Mouse (Mus musculus) cerebellum, postnatal 36 days (tissue): Measurements from ENCODE around the gene Ddah2.

Source experiments
- DNase-seq, 2 experiments: peaks; one replicate each; pipeline ENCODE4 v3.0.0; 2021 to 2022; ENCODE audit warnings: mixed read lengths in 2 of 2

Ddah2 gene

DNA sequence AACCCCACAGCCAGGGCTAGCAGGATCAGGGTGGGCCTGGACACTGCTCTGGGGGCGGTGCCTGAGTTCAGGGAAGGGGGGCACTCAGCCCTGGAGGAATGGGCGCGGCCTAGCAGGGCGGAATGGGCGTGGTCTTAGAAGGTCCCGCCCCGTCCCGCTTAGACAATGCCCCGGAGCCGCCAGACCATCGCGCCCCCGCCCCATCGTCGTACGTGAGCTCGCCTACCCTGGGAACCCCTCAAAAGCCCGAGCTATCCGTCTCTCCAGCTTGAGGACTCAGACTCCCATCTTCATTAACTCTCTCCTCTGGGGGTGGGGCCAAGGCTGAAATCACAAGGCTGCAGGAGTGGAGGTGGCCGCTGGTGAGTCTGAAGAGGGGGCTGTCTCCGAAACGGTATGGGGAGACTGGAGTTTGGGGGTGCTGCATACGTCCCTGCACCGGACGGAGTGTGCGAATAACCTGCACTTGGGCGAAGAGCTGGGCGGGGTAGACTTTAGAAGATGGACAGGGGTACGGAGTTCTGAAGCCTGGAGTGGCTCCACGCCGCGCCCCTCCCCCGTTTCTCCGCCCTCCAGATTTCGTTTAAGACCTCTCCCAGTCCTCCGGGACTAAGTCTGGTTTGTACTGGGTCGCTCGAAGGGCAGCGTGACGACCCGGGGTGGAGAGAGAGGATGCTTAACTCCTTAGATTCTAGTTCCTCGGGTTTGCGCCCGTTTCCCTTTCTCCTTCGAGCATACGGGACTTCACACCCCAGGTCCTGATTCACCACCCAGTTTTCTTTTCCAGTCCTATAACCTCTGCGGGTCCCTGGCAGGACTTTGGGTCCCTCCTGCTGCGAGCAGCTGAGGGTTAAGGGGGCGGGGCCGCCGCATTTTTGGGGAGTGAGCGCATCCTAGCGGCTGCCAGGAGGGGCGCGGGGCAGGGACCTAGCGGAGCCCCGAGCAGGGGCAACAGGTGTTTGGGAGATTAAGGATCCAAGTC is at the start of gene Ddah2:
TSS of gene Ddah2 (plus strand) at position 125 of the 982 bp plus-strand sequence.
- peak; percentile 79 to 84 for DNase-seq

DNA sequence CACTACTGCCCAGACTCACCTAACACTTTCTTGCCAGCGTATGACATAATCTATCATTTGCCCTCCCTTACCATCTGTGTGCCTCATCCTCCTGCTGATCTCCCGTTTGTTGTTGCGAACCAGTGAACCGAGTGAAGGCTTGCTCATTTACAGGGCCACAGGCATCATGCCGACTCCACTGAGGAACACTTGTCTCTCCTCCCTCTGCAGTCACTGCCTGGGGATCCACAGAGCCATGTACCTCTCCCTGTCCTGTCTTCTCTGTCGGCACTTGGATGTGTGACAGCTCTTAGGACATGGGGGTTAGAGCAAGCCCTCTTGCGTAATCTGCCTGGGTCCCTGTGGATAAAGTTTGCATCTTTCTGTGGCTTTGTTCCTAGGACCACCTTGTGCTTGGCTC is 49.2 kb upstream of the Ddah2 start:
- DNase-seq, result peak; percentile 79 to 81

DNA sequence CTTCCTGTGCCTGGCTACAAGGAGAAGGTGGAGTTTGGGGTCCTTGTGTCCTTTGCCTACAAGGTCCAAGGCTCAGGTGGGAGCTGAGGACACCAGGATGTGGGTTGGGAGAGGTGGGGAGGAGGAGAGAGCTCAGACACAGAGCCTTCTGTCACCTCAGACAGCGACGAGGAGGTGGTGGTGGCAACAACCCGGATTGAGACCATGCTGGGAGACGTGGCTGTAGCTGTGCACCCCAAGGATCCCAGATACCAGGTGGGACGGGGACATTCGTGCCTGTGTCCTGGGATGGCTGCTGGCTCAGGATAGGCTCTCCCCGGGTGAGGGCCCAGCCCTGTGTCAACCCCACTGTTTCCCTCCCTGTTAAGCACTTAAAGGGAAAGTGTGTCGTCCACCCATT is 47.4 kb upstream of the Ddah2 start:
- DNase-seq, result no peak

DNA sequence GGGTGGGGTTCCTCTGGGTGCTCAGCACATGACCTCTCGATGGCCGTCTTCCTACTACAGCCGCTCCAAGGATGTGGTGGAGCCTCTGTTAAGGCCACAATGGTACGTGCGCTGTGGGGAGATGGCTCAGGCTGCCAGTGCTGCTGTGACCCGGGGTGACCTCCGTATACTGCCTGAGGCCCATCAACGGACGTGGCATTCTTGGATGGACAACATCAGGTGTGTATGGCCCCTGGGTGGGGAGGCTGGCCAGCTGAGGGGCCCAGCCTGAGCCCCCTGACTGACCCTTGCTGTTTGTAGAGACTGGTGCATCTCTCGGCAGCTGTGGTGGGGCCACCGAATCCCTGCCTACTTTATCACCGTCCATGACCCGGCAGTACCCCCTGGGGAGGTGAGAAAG is 46.4 kb upstream of the Ddah2 start:
- no peak for DNase-seq

DNA sequence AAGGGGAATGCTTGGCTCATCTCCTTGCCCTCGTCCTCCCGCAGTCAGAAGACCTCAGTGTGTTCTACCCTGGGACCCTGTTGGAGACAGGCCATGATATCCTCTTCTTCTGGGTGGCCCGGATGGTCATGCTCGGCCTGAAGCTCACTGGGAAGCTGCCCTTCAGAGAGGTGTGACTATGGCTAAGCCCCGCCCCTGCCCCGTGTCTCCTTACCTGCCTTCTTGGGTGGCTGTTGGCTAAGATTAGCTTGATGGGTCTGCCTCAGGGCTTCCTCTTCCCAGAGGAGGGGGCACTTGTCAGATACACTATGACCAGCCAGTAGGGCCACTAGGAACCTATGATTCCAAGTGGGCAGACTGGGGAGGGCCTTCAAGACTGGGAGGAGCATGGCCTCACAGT is 45.6 kb upstream of the Ddah2 start:
- no peak for DNase-seq

DNA sequence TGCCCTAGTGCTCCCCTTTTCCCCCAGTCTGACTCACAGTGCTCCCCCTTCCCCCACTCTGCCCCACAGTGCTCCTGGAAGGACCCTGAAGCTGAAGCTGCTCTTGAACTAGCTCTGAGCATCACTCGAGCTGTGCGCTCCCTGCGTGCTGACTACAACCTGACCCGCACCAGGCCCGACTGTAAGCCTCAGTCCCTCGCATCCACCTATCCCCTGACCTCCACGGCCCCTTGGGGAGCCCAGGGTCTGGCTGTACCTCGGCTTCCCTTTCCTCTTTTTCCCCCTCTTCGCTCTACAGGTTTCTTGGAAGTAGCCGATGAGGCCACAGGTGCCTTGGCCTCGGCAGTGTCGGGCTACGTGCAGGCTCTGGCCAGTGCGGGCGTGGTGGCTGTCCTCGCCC is 43.5 kb upstream of the Ddah2 start:
- DNase-seq, result no peak

DNA sequence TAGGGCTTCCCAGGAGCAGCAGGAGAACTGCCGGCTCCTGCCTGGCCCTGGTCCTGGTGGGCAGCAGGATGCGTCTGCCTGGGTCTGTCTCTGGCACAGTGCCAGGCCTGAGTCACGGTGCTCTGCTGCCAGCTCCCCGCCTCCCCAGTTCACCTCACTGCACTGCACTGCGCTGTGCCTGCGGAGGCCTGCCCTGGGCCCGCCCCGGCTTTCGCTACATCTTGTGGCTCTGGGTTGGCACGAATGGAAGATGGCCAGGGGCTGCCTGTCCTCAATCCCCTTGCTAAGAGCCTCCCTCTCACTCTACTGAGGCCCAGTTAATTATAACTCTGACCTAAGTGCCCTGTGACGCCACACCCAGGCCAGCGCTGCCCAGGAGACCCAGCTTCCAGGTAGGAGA is 42.5 kb upstream of the Ddah2 start, which contains the start of gene Vwa7:
TSS of gene Vwa7 (plus strand) at position 204 of the 400 bp plus-strand sequence.
- DNase-seq, result peak; percentile 86 to 89

DNA sequence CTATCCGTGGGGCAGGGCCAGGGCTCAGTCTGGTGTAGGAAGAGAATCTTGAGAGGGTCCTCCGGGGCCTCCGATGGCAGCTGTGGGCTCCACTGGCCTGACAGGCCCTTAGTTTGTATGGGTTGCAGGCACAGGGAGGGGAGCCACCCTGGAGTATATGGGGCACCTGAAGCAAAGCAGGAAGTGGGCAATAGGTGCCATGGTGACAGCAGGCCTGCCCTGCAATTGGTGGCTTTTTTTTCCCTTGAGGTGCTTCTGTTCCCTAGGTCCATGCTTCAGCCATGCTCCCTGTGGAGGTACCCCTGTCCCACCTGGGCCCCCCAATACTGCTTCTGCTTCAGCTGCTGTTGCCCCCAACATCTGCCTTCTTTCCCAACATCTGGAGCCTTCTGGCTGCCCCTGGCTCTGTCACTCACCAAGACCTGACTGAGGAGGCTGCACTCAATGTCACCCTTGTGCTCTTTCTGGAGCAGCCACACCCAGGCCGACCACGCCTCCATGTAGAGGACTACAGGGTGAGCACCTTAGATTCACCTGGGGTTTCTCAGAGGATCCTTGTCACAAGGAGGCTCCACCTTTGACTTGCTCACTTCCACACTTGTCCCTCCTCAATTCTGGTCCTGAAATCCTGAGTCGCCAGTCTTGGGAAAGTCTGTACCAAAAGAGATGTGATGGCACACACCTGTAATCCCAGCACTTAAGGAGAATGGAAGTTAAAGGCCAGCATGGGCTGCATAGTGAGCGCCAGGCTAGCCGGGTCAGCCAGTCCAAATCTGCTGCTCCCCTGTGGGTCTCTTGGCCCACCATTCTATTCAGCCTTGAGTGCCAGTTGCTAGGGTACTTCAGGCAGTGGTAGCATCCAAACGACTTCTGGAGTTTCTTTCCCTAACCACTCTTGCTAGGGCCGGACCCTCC is 41.8 kb upstream of the Ddah2 start:
- DNase-seq, result no peak

DNA sequence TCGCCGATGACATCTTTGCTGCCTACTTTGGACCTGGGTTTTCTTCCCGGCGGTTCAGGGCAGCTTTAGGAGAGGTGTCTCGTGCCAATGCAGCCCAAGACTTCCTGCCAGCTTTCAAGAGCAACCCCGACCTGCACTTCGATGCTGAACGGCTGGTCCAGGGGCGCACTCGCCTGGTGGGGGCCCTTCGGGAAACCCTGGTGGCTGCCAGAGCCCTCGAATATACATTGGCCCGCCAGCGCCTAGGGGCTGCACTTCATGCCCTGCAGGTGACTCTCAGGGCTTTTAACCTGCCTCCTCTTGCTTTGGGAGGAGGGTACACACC is 41.2 kb upstream of the Ddah2 start:
- DNase-seq, result peak in 1 of 2 experiments; percentile 27

DNA sequence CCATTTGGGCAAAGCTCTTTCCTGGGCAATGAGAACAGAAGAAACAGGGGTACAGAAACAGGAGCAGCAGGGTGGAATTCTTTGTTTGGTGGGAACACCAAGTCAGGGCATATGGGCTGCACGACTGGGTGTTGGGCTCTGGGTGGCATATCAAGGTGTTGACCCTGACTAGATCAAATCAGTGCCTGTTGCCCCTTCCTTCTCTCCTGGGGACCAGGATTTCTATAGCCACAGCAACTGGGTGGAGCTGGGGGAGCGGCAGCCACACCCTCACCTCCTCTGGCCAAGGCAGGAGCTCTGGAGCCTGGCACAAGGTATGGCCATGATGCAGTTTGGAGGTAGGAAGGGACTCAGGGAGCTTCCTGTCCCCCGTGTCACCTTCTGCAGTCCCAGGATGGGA is 40.7 kb upstream of the Ddah2 start:
- peak in 1 of 2 experiments; percentile 17 for DNase-seq

DNA sequence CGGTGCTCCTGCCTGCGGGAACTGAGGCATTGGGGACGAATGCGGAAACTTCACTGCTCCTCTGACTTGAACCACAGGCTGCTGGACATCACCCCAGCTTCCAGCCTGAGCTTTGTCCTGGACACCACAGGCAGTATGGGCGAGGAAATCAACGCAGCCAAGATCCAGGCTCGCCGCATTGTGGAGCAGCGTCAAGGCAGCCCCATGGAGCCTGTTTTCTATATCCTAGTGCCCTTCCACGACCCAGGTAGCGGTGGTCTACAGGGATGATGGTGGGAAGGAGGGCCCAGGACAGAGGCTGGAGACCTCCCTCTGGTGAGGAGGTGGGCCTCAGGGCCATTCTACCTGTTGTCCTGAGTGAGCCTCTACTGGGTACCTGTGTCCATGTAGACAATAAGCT is 38.9 kb upstream of the Ddah2 start:
- DNase-seq, result peak in 1 of 2 experiments; percentile 15

DNA sequence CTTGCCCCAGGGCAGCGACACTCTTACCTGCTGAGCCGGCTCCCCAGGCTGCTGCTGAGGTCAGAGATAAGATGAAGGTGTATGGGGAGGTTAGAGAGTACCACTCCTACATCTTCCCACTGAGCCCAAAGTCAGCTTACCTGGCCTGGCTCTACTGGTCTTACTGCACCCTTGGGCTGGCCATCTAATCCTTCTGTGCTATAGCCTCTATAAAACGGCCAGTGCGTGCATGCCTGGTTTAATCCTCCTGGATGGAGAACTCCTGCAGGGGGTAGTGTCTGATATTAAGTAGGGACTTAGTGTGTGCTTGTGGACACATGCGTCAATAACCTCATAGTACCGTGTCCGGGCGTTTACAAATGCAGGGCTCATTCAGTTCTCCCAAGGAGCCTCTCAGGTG is 38.3 kb upstream of the Ddah2 start:
- DNase-seq, result peak in 1 of 2 experiments; percentile 9

DNA sequence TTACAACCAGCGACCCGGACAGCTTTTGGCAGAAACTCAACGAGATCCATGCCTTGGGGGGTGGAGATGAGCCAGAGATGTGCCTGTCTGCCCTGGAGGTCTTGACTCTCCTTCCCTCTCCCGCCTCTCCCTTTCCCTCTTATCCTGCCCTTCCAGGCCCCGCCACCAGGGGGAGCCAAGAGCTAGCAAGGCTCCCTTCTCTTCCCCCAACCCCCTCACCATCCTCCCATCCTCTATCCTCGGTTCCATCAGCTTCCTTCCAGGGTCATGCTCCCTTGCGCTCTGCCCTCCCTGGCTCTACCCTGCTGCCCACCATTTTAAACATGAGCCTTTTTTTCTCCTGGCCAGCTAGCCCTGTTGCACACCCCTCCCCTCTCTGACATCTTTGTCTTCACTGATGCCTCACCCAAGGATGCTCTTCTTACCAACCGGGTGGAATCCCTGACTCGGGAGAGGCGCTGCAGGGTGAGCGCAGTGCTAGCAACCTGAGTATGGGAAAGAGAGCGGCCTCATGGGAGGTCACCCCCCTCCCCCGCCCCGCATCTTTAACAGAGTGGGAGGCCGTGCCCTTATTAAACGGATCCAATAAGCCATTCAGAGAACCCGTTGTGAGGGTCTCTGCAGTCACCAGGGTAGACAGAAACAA is 37.5 kb upstream of the Ddah2 start:
- DNase-seq, result peak; percentile 91

DNA sequence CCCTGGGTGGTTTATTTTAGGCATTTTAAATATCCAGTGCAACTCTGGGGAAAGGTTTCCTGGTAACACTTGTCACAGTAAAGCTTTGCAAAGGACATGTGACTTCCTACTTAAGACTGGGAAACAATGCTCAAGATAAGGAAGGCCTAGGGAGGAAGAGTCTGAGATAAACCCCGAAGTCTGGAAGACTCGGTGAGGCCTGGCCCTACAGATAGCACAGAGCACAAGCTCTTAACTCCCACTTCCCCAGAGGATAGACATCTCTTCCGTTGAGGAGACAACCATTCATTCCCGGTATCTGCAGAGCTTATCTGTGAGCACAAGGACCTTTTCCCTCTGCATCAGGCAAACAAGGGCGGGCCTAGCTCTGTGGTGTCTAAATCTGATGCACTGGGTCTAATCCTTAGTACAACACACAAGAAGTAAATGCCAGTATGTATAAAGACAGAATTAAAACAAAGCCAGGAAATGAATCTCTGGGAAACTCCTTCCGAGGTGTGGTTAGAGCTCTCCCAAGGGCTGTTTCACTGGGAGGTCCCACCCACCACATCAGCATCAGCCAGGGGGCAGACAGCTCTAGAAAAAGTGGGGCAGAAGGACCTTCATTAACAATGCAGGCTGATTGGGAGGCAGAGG is 36.9 kb upstream of the Ddah2 start:
- DNase-seq, result no peak

DNA sequence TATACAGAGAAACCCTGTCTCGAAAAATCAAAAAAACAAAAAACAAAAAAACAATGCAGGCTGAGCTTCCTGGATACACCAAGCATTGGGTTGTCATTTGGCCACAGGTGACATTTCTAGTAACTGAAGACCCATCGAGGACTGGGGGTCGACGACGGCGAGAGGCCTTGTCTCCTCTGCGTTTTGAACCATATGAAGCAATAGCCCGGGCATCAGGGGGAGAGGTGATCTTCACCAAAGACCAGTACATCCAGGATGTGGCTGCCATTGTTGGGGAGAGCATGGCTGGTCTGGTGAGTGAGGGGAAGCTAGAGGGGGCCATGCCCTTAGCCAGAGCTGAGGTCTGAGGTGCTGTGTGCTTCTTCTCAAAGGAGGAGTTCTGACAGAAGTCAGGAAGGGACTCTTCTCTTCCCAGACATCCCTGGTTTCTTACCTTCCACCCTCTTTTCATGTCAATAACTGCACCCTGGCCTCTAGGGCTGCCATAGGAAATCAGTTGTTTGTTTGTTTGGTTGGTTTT is 36.2 kb upstream of the Ddah2 start:
- no peak for DNase-seq

DNA sequence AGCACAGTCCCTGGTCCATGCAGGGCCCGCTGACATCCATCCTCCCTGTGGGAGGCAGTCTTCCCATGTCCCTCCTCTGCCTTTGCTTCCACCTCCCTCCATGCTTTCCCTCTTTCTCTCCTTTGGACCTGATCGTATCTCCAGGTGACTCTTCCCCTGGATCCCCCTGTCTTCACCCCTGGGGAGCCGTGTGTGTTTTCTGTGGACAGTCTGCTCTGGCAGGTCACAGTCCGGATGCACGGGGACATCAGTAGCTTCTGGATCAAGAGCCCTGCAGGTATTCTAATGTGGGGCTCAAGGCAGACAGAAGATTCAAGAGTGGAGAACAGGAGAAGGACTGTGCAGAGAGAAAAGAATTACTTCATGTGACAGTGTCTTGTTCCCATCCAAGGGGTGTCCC is 35.6 kb upstream of the Ddah2 start:
- DNase-seq, result no peak

DNA sequence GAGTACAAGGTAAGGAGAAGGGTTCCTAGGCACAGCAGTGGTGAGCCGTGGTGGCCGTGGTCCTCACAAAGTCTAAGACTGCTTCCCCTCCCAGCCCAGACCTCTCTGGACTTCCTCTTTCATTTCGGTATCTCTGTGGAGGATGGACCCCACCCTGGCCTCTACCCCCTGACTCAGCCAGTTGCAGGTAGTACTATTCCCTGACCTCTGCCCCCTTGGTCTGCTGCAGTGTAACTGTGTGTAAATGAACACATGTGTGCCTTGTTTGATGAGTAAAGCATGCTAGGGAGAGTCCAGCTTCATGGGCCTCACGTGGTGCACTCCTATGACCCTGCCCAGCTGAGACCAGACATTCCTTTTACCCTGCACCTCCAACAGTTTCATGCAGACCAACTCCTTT is 35.1 kb upstream of the Ddah2 start:
- DNase-seq, result no peak

DNA sequence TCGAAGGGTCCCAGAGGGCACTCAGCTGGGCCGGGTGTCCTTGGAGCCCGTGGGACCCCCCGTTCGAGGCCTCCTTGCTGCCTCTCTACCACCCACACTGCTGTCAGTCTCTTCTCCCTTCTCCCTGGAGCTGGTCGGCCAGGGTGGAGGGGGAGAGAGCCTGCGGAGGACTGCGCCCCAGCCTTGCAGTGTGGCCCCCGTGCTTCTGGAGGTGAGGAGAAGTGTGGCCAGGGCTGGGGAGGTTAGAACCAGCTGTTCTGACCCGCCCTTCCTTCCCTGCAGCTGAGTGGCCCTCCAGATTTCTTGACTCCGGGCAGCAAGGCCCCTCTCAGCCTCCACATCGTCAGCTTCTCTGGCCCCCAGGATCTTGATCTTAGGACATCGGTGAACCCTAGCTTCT is 34.6 kb upstream of the Ddah2 start:
- no peak for DNase-seq

DNA sequence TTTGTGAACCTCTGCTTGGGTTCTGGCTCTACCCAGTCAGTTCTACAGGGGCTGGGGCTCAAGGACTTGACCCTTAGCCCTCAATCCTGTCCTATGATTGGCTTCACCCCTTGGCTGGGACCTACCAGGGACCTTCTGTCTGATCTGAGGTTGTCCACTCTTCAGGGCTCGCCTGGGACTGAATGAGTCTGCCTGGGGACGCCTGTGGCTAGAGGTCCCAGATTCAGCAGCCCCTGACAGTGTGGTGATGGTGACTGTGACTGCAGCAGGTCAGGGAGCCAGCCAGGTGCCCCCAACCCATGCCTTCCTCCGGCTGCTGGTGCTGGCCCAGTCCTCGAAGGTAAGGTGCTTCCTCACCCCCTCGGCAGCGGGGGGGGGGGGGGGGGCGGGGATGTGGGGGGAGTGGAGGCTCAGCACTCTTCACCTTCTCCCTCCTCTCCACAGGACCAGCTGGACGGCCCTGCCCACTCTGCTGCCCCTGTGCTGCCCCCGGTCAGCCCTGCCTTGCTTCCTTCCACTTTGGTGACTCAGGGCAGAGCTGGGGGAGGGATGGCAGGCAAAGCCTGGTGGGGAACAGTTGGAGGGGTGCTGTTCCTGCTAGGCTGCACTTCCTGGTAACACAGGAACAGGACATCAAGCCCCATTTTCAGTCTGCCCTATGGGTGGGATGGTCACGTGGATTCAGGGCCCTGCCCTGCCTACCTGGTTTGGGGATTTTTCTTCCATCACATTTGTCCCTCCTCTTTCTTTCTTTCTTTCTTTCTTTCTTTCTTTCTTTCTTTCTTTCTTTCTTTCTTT is 33.9 kb upstream of the Ddah2 start:
- no peak for DNase-seq

DNA sequence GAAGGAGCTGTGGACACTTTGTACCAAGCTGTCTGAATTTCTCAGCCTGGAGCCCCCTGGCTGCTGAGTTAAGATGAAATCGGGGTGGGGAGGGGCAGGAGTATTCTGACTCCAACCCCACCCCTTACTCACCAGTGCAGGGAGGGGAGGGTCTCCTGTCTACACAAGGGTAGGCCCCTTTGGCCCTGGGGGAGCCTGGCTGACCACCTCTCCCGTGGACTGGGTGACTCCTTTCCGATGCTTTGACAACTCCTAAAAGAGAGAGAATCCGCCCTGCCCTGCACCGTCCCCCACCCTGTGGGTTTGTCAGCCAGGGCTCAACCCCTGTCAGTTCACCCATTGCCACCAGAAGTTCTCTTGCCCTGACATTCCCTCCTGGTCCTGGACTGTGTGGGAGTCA is 32.6 kb upstream of the Ddah2 start:
- DNase-seq, result no peak

DNA sequence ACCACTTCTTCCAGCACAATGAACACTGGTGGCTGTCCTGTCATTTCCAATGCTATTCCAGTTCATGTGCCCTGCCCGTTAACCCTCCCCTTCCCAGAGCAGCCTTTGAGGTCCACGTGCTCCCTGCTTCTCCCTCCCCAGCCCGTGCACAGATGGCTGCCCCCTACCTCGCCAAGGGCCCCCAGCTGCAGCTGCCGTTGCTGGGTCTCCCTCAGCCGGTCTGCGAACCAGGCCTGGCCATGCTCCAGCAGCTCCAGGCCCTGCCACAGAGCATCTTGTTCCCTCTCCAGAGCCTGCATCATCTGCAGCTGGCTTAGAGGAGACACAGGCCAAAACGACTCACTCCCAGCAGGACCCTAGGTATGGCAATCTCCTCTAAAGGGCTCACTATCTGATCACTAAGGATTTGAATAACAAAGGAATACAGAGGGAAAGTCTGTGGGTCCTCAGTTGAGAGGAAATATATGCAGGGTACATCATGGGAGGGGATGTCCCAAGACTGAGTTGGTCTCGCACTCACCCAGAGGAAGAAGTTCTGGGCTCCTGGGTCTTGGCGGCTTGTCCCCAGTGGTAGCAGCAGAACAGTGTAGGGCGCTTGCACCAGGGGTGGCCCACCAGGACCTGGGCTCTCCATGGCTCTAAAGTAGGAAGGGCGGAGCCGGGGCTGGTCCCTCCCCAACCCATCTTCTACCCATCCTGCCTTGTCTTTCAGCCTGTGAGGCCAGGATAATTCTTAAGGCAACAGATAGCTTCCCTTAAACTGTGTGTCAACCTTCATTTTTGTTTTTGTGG is 31.4 kb upstream of the Ddah2 start, which contains the start of gene Sapcd1:
TSS of gene Sapcd1 (minus strand) at position 740 of the 792 bp plus-strand sequence.
- peak in 1 of 2 experiments; percentile 30 for DNase-seq
